Mouse (Mus musculus) ES-E14 (cell line): Measurements from ENCODE around the gene Tnfaip3.

ENCODE experiments used
- CHD2 ChIP-seq: IDR thresholded peaks from 2 replicates; pipeline ENCODE4 v1.6.1; 2014; ENCODE audit warnings: mild to moderate bottlenecking, low read depth, low read length, inconsistent platforms
- HCFC1 ChIP-seq: IDR thresholded peaks from 2 replicates; pipeline ENCODE4 v1.6.1; 2012; ENCODE audit warnings: low read length, inconsistent platforms, borderline replicate concordance; ENCODE audit not compliant: insufficient read depth
- MAFK ChIP-seq: IDR thresholded peaks from 2 replicates; pipeline ENCODE4 v1.6.1; 2014; ENCODE audit warnings: mild to moderate bottlenecking, low read depth, low read length, inconsistent platforms; ENCODE audit not compliant: insufficient read depth
- ZC3H11A ChIP-seq: IDR thresholded peaks from 2 replicates; pipeline ENCODE4 v1.6.1; 2012; ENCODE audit warnings: low read depth, mild to moderate bottlenecking, inconsistent platforms, low read length, borderline replicate concordance
- ZNF384 ChIP-seq: IDR thresholded peaks from 2 replicates; pipeline ENCODE4 v1.6.1; 2012; ENCODE audit warnings: low read depth, low read length, inconsistent platforms

DNA sequence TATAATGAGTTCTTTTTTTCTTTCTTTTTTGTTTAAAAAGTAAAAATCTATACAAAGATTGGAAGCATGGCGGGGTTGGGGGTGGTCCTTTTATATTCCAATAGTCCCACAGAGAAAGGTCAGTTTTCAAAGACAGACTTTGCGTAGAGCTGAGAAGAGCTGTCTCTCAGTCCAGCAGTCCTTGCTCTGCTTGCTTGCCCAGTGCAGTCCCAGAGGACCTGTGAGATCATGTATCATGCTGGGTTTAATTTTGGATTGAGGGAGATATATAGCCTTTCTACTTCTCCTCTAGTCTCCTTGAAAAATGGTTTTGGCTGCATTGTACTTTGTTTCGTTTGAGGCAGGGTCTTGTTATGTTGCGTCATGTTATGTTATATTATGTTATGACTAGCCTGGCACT, 49.9 kb downstream of the Tnfaip3 start:
- TF ChIP-seq CHD2 (no peak), ZNF384 (no peak), MAFK (no peak), ZC3H11A (no peak), HCFC1 (no peak)
